Comparison of ENCODE assay signal across 34 mouse cellular contexts in the genomic region with DNA sequence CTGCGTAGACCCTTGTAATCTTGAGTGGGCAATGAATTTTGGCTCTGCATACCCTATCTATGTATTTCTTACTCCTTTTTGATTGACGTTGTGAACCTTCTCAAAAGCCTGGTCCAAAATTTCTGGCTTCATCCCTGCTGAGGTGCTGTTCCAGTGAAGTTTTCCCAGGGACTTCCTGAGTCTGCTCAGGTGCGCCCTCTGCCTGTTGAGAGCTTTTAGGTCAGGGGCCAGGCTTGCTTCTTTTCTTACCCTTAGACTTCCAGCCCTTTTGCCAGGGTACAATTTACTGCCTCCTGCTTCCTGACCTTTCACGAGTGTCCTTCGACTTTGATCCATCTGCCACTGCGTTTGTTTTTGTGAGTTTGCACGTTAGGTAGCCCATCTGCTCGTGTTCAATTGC. TPM values are rescaled to one million over a fixed set of nuclear protein-coding genes. Genes with fewer than 3 reads are reported as not detected.
DNase-seq lines count a peak whose midpoint lies in the region; ATAC-seq and TF ChIP-seq lines count a peak whose summit lies in the region.
"Not testable (repeated sequence)": the region's sequence is repeated elsewhere in the genome, so short reads cannot be mapped to it uniquely, and the experiment has no call there.
"Had no signal": no experiment of that assay in that cellular context is flagged by ENCODE, and none has a peak within 500 bp of the region (broad histone marks: within the 10 kb centered on the region; RNA-seq: fewer than 3 reads in every experiment).

No protein-coding gene starts in this region.

- not testable (repeated sequence) for ATAC-seq in heart, postnatal 0 days (ENCODE audit: insufficient read depth, low read depth); lung, postnatal 0 days; neural tube, embryonic 13.5 days (ENCODE audit: low read depth)

- H3K4me2 ChIP-seq in heart, postnatal 0 days (ENCODE audit: low read depth, low read length); lung, postnatal 0 days (replicated peaks; ENCODE audit: low read depth, low read length): not testable (repeated sequence)
- 0 out of 2 replicates have a peak overlapping the region, but pooled peaks have one; percentile 30 for H3K4me2 ChIP-seq in neural tube, embryonic 13.5 days

- WGBS in heart, postnatal 0 days, result 9% methylated on average over 7 of the region's 8 CpGs
- WGBS in lung, postnatal 0 days, result 5% methylated on average over 6 of the region's 8 CpGs
- 9% methylated on average over 8 of the region's 8 CpGs for WGBS in neural tube, embryonic 13.5 days

- H3K27me3 ChIP-seq in heart, postnatal 0 days (ENCODE audit: control insufficient read depth, insufficient read depth, low read length); lung, postnatal 0 days (replicated peaks; ENCODE audit: insufficient read depth, low read length); neural tube, embryonic 13.5 days: not testable (repeated sequence)

- H3K4me3 ChIP-seq in heart, postnatal 0 days (ENCODE audit: low read depth, low read length); lung, postnatal 0 days (ENCODE audit: low read depth, low read length); neural tube, embryonic 13.5 days: not testable (repeated sequence)

- H3K36me3 ChIP-seq in heart, postnatal 0 days (replicated peaks; ENCODE audit: control insufficient read depth, insufficient read depth, low read length); lung, postnatal 0 days (ENCODE audit: insufficient read depth, low read length); neural tube, embryonic 13.5 days: not testable (repeated sequence)

- H3K4me1 ChIP-seq in heart, postnatal 0 days (ENCODE audit: control insufficient read depth, insufficient read depth); lung, postnatal 0 days (ENCODE audit: insufficient read depth, low read depth, low read length); neural tube, embryonic 13.5 days (replicated peaks): not testable (repeated sequence)

- H3K9ac ChIP-seq in heart, postnatal 0 days (replicated peaks; ENCODE audit: low read depth, low read length); lung, postnatal 0 days (replicated peaks; ENCODE audit: low read depth); neural tube, embryonic 13.5 days: not testable (repeated sequence)

- not testable (repeated sequence) for H3K9me3 ChIP-seq in heart, postnatal 0 days (replicated peaks; ENCODE audit: control insufficient read depth, low read length); lung, postnatal 0 days (ENCODE audit: low read length); neural tube, embryonic 13.5 days

- peak; percentile 1 for DNase-seq in cerebellum, adult 9-10 months
- peak; percentile 0 for DNase-seq in embryo, embryonic 11 days
- DNase-seq in heart, postnatal 0 days (ENCODE audit: low spot score); lung, postnatal 0 days (ENCODE audit: low spot score): not testable (repeated sequence)
- DNase-seq in kidney, adult 9 months, result peak; percentile 20
- peak; percentile 5 for DNase-seq in layer of hippocampus, adult 9-10 months (ENCODE audit: low spot score)

- peak; percentile 31; the same call in 1 of the 2 replicates for TF ChIP-seq CTCF in heart, postnatal 0 days (IDR thresholded peaks at IDR 0.05; ENCODE audit: low read depth)
- TF ChIP-seq CTCF in lung, postnatal 0 days (IDR thresholded peaks at IDR 0.05), result peak; percentile 32

- not testable (repeated sequence) for H3K27ac ChIP-seq in heart, postnatal 0 days (ENCODE audit: low read depth); lung, postnatal 0 days (ENCODE audit: low read length); neural tube, embryonic 13.5 days (replicated peaks)

- TF ChIP-seq EP300 in heart, postnatal 0 days (IDR thresholded peaks at IDR 0.05; ENCODE audit: low read depth); lung, postnatal 0 days (IDR thresholded peaks at IDR 0.05): not testable (repeated sequence)

RNA-seq across cellular contexts. Expression of a gene that starts 0.9 kb away (rescaled TPM):
- total RNA-seq in heart, postnatal 0 days (2014; rRNA removed; ENCODE audit: low replicate concordance), result not detected in 2 replicates
- 0.07 TPM in 1 of 2 replicates, not detected in the other for polyA plus RNA-seq in heart, postnatal 0 days (2015; fragmentation: Nextera tagmentation; extraction: Ambion mirVana)
- polyA plus RNA-seq in lung, postnatal 0 days (2015; fragmentation: Nextera tagmentation; extraction: Ambion mirVana), result 0.12 TPM in 1 of 2 replicates, not detected in the other
- 2.3 and 3.8 TPM in 2 replicates for polyA plus RNA-seq in neural tube, embryonic 13.5 days (2015; fragmentation: Nextera tagmentation; extraction: Ambion mirVana)
- total RNA-seq: adrenal gland, adult 2 months; adrenal gland, postnatal 36 days; common myeloid progenitor, adult 5-6 weeks; gastrocnemius, postnatal 25 days; megakaryocyte progenitor cell, adult 5-6 weeks; monocyte, adult 5-6 weeks; neutrophil, adult 5-6 weeks had no signal
- polyA plus RNA-seq: adrenal gland, adult 2 months; intestine, embryonic 14.5 days; kidney, adult 2 months; liver, embryonic 13.5 days; lung, adult 2 months; stomach, embryonic 15.5 days had no signal

RNA-seq across cellular contexts. Expression of a gene that starts 18.4 kb away (rescaled TPM):
- not detected in 2 replicates for total RNA-seq in heart, postnatal 0 days (2014; rRNA removed; ENCODE audit: low replicate concordance)
- not detected in 2 replicates for polyA plus RNA-seq in heart, postnatal 0 days (2015; fragmentation: Nextera tagmentation; extraction: Ambion mirVana)
- polyA plus RNA-seq in lung, postnatal 0 days (2015; fragmentation: Nextera tagmentation; extraction: Ambion mirVana), result not detected in 2 replicates
- not detected in 2 replicates for polyA plus RNA-seq in neural tube, embryonic 13.5 days (2015; fragmentation: Nextera tagmentation; extraction: Ambion mirVana)
- total RNA-seq: adrenal gland, adult 2 months; adrenal gland, postnatal 36 days; common myeloid progenitor, adult 5-6 weeks; gastrocnemius, postnatal 25 days; heart, postnatal 4 days; layer of hippocampus, adult 18-20 months; layer of hippocampus, postnatal 25 days; megakaryocyte progenitor cell, adult 5-6 weeks; monocyte, adult 5-6 weeks; neutrophil, adult 5-6 weeks had no signal
- polyA plus RNA-seq: activated CD4-positive, CD25-positive, alpha-beta regulatory T cell, adult 4 months; adrenal gland, adult 2 months; CD4-positive, CD25-positive, alpha-beta regulatory T cell, adult 4 months; cerebellum, adult 2 months; embryonic facial prominence, embryonic 11.5 days; forebrain, embryonic 13.5 days; heart, embryonic 11.5 days; heart, embryonic 16.5 days; hindbrain, embryonic 13.5 days; intestine, embryonic 14.5 days; kidney, adult 2 months; limb, embryonic 10.5 days; limb, embryonic 15.5 days; liver, embryonic 13.5 days; lung, adult 2 months; midbrain, embryonic 10.5 days; stomach, embryonic 15.5 days; urinary bladder, adult 2 months had no signal
